Mouse (Mus musculus) CH12.LX (cell line): ENCODE results near the gene Emc4. TPM values are rescaled to one million over a fixed set of nuclear protein-coding genes. Genes with fewer than 3 reads are reported as not detected.

Experiments
- DNase-seq: peaks from one replicate; pipeline ENCODE4 v3.0.0-alpha.2; 2013; ENCODE audit errors: extremely low read depth
- H3K27ac ChIP-seq: 2 replicates; pipeline ENCODE4 v1.5.1; 2012; ENCODE audit warnings: low read depth, mild to moderate bottlenecking, control low read depth, moderate library complexity; ENCODE audit not compliant: insufficient read depth
- H3K27me3 ChIP-seq: replicated peaks from 2 replicates; pipeline ENCODE3; 2012; ENCODE audit warnings: inconsistent platforms
- H3K36me3 ChIP-seq, 2 experiments: replicated peaks in 1 of 2; 2 replicates each; pipeline versions ENCODE3 to v1.6.1; 2012; ENCODE audit warnings: inconsistent platforms in 1 of 2, low read length in 1 of 2, mild to moderate bottlenecking in 1 of 2, mixed read lengths in 1 of 2, moderate library complexity in 1 of 2; ENCODE audit not compliant: control insufficient read depth in 1 of 2, insufficient read depth in 1 of 2
- H3K4me1 ChIP-seq, 2 experiments: 2 replicates each; pipeline ENCODE4 v1.6.1; 2012; ENCODE audit warnings: inconsistent platforms in 1 of 2, moderate library complexity in 1 of 2; ENCODE audit not compliant: insufficient read depth in 2 of 2, control insufficient read depth in 1 of 2
- H3K4me2 ChIP-seq: 2 replicates; pipeline ENCODE4 v1.6.1; 2012; ENCODE audit warnings: low read depth, mild to moderate bottlenecking, control low read depth; ENCODE audit not compliant: poor library complexity, insufficient read depth, severe bottlenecking
- H3K4me3 ChIP-seq, 3 experiments: fragments of 150-350 bp in 1 of 3; sonication (generic) in 1 of 3; replicated peaks in 1 of 3; 2 replicates each; pipeline versions ENCODE3 to v1.5.1; 2011 to 2012; ENCODE audit warnings: low read depth in 2 of 3, low read length in 2 of 3, mild to moderate bottlenecking in 2 of 3, moderate library complexity in 2 of 3, control low read depth in 1 of 3, improper control_type of control experiment in 1 of 3, inconsistent platforms in 1 of 3, mixed read lengths in 1 of 3; ENCODE audit not compliant: poor library complexity in 1 of 3
- H3K79me2 ChIP-seq: replicated peaks from 2 replicates; pipeline ENCODE4 v1.6.1; 2012; ENCODE audit warnings: mild to moderate bottlenecking, moderate library complexity; ENCODE audit not compliant: control insufficient read depth, poor library complexity, insufficient read depth, severe bottlenecking; ENCODE audit errors: extremely low read depth
- H3K9ac ChIP-seq: 2 replicates; pipeline ENCODE4 v1.6.1; 2012; ENCODE audit warnings: low read depth, mild to moderate bottlenecking, control low read depth, moderate library complexity; ENCODE audit not compliant: insufficient read depth
- H3K9me3 ChIP-seq: replicated peaks from 2 replicates; pipeline ENCODE3; 2012; ENCODE audit warnings: low read length, inconsistent platforms, mixed read lengths
- CHD2 ChIP-seq: IDR thresholded peaks from 2 replicates; pipeline ENCODE4 v1.6.1; 2011; ENCODE audit warnings: low read length, improper control_type of control experiment
- CTCF ChIP-seq, 2 experiments: IDR thresholded peaks in 1 of 2; conservative IDR thresholded peaks in 1 of 2; 2 replicates each; pipeline ENCODE4 v1.5.1; 2011 to 2012; ENCODE audit warnings: low read depth in 2 of 2, low read length in 2 of 2, improper control_type of control experiment in 1 of 2, inconsistent platforms in 1 of 2, mild to moderate bottlenecking in 1 of 2, moderate library complexity in 1 of 2
- E2F4 ChIP-seq: IDR thresholded peaks from 2 replicates; pipeline ENCODE4 v1.6.1; 2011; ENCODE audit warnings: low read depth, low read length, improper control_type of control experiment; ENCODE audit not compliant: insufficient replicate concordance
- ELF1 ChIP-seq: IDR thresholded peaks from 2 replicates; pipeline ENCODE4 v1.6.1; 2014; ENCODE audit warnings: low read depth, mild to moderate bottlenecking, inconsistent platforms, low read length, improper control_type of control experiment
- EP300 ChIP-seq: IDR thresholded peaks from 2 replicates; pipeline ENCODE4 v1.6.1; 2011; ENCODE audit warnings: low read length, improper control_type of control experiment
- HCFC1 ChIP-seq: IDR thresholded peaks from 2 replicates; pipeline ENCODE4 v1.6.1; 2012; ENCODE audit warnings: low read depth, mild to moderate bottlenecking, inconsistent platforms, low read length, improper control_type of control experiment
- IRF4 ChIP-seq: IDR thresholded peaks from 2 replicates; pipeline ENCODE4 v1.6.1; 2014; ENCODE audit warnings: low read depth, mild to moderate bottlenecking, inconsistent platforms, low read length, improper control_type of control experiment
- JUN ChIP-seq: IDR thresholded peaks from 2 replicates; pipeline ENCODE4 v1.6.1; 2011; ENCODE audit warnings: low read depth, mild to moderate bottlenecking, low read length, improper control_type of control experiment, moderate library complexity; ENCODE audit not compliant: insufficient read depth
- MAX ChIP-seq: IDR thresholded peaks from 2 replicates; pipeline ENCODE4 v1.6.1; 2011; ENCODE audit warnings: low read length, improper control_type of control experiment
- MAZ ChIP-seq: IDR thresholded peaks from 2 replicates; pipeline ENCODE4 v1.6.1; 2012; ENCODE audit warnings: low read depth, mild to moderate bottlenecking, inconsistent platforms, low read length, improper control_type of control experiment, moderate library complexity
- MYC ChIP-seq: IDR thresholded peaks from 2 replicates; pipeline ENCODE4 v1.6.1; 2011; ENCODE audit warnings: low read depth, mild to moderate bottlenecking, improper control_type of control experiment, low read length
- NRF1 ChIP-seq: IDR thresholded peaks from 2 replicates; pipeline ENCODE4 v1.6.1; 2014; ENCODE audit warnings: low read depth, mild to moderate bottlenecking, inconsistent platforms, low read length, improper control_type of control experiment, moderate library complexity
- PAX5 ChIP-seq: IDR thresholded peaks from 2 replicates; pipeline ENCODE4 v1.6.1; 2012; ENCODE audit warnings: low read length, inconsistent platforms, mixed read lengths
- POLR2AphosphoS2 ChIP-seq: IDR thresholded peaks from 2 replicates; pipeline ENCODE4 v1.6.1; 2011; ENCODE audit warnings: low read depth, low read length, improper control_type of control experiment
- SIN3A ChIP-seq: IDR thresholded peaks from 2 replicates; pipeline ENCODE4 v1.6.1; 2012; ENCODE audit warnings: low read length, improper control_type of control experiment, inconsistent platforms
- SMC3 ChIP-seq: IDR thresholded peaks from 2 replicates; pipeline ENCODE4 v1.6.1; 2011; ENCODE audit warnings: low read depth, low read length, improper control_type of control experiment
- UBTF ChIP-seq: IDR thresholded peaks from 2 replicates; pipeline ENCODE4 v1.6.1; 2012; ENCODE audit warnings: low read depth, mild to moderate bottlenecking, inconsistent platforms, low read length, improper control_type of control experiment, moderate library complexity
- USF2 ChIP-seq: conservative IDR thresholded peaks from 2 replicates; pipeline ENCODE4 v1.6.1; 2011; ENCODE audit warnings: low read depth, low read length, improper control_type of control experiment
- ZC3H11A ChIP-seq: IDR thresholded peaks from 2 replicates; pipeline ENCODE4 v1.6.1; 2012; ENCODE audit warnings: low read depth, mild to moderate bottlenecking, inconsistent platforms, low read length, improper control_type of control experiment
- ZMIZ1 ChIP-seq: IDR thresholded peaks from 2 replicates; pipeline ENCODE4 v1.6.1; 2012; ENCODE audit warnings: low read depth, mild to moderate bottlenecking, inconsistent platforms, low read length, improper control_type of control experiment
- dilution Hi-C: fragments of 300-500 bp; cut with MboI; formaldehyde crosslinking; loops from 2 replicates; pipeline ENCODE4 v1.14.3; 2020; ENCODE audit warnings: low sequenced_read_pairs; ENCODE audit not compliant: extremely low pct_unique_long_range_greater_than_20kb, extremely low pct_ligation_motif_present
- in situ Hi-C: fragments of 300-500 bp; cut with MboI; formaldehyde crosslinking; loops from 3 replicates; pipeline ENCODE4 v1.14.3; 2019; ENCODE audit warnings: low sequenced_read_pairs, low pct_ligation_motif_present, low pct_unique_long_range_greater_than_20kb, mixed read lengths
- polyA plus RNA-seq: library from polyadenylated mRNA; unstranded; fragments of >175 nt; gene quantifications from 2 replicates; pipeline ENCODE4 v1.2.1, GENCODE M21; 2012; ENCODE audit warnings: low read depth; ENCODE audit not compliant: insufficient read length
- total RNA-seq, 2 experiments: library from RNA; depleted of rRNA; stranded (reverse); fragments of 300-350 nt in 1 of 2; fragments of >200 nt in 1 of 2; gene quantifications; 2 replicates each; pipeline ENCODE4 v1.2.3; 2012 to 2014

Gene Emc4
- total and polyA plus RNA-seq, 3 experiments: 86.8 to 125 (median 108) TPM

DNA sequence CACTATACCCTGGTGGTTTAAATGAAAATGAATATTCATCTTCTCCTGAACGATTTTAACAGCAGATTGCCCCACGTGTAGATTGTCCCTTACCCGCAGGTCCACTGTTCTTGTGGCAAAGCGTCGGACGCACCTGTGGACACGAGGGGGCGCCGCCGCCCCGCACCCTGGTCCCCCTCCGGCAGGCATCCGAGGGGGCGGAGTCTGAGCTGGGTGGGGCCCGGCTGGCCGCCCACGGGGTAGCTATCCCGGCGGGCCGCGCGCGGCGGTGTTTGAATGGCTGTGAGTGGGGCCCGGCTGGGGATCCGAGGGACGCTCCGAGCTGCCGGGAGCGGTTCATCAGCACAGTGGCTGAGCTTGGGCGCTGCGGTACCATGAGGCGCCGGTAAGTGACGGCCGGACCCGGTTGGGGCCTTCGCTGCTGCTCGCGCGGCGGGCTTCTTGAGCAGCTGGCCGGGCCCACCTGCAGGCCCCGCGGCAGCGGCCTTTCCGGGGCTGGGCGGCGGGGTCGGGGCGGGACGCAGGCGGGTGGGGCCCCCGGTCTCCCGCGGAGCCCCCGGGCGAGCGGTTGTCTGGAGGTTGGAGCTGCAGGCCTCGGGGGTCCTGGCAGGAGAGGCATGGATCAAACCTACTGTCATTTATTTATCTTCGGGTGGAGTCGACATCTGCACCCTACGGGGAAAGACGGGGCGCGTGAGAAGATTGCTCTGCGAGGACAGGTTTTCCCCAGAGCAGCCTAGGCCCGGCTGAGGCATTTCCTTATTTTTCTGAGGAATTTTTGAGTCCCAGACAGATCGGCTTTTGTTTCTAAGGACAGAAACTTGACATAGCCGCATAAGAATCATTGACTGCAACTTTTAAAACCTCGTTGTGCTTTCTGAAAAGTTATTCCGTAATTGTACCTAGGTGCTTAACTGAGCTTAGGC is 11.4 kb upstream of the Emc4 start, which contains the start of gene Katnbl1 (continued):
- TF ChIP-seq ZMIZ1: peak; percentile 91
- TF ChIP-seq HCFC1: peak; percentile 63
- TF ChIP-seq MAX: peak; percentile 91
- TF ChIP-seq ELF1: peak; percentile 43
- TF ChIP-seq USF2: no peak
- TF ChIP-seq CHD2: no peak; the same call in 1 of the 2 replicates
- peak; percentile 66; the same call in 1 of the 2 replicates for TF ChIP-seq POLR2AphosphoS2
- peak; percentile 96 for TF ChIP-seq UBTF
- no peak for TF ChIP-seq JUN
- no peak for TF ChIP-seq EP300
- TF ChIP-seq IRF4: peak; percentile 67
- TF ChIP-seq, all 38 proteins: peak for 22

DNA sequence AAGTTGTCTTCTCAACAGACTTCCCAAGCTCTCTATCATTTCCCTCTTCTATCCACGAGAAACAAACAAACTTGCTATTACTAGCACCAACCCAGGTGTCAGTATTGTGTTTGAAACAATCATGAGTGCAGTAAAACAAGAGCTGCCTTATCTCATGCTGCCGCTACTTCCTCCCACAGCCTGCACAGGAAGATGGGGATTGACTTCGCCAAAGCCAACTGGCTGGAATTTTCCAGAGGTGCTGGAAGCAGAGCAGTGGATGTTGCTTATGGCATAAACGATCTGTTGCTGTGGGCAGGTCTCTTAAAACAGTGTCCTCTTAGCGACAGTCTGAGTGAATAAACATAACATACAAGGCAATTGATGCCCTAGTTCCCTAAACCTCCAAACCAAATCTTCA is 6.8 kb upstream of the Emc4 start:
- no peak overlapping the region for H3K9ac ChIP-seq
- peaks cover 4% of the 10 kb centered on the region for H3K27me3 ChIP-seq
- H3K79me2 ChIP-seq: peaks cover 4% of the 10 kb centered on the region
- peaks cover 0 to 7% of the 10 kb centered on the region in 2 experiments; a peak in 2 of 4 replicates for H3K4me1 ChIP-seq
- in situ Hi-C loops: loop anchor here (5.0 to 10.0 kb wide), 2 partner anchors 80 to 103 kb away; partner anchors contain the start of gene Emc7
- no peak overlapping the region for H3K4me3 ChIP-seq
- no peaks in the 10 kb centered on the region for H3K9me3 ChIP-seq
- H3K36me3 ChIP-seq: peaks cover 0 to 4% of the 10 kb centered on the region in 2 experiments
- no peak for DNase-seq
- TF ChIP-seq USF2 (no peak), E2F4 (no peak), NRF1 (no peak), MAX (no peak), SMC3 (no peak), ZC3H11A (no peak), JUN (no peak), CHD2 (no peak), IRF4 (no peak), MAZ (no peak), POLR2AphosphoS2 (no peak), PAX5 (no peak), CTCF (conservative IDR thresholded peaks at IDR 0.05 in 1 of 2, IDR thresholded peaks at IDR 0.05 in 1 of 2; ENCODE audit: low read depth in 2 of 2, low read length in 2 of 2) (no peak), EP300 (no peak), MYC (no peak), SIN3A (no peak)
- TF ChIP-seq, all 38 proteins: peak for 0
- Histone ChIP-seq H3K4me2 (no peak overlapping the region), H3K27ac (no peak overlapping the region)
- dilution Hi-C loops: no loop called here
